In the genomic region with DNA sequence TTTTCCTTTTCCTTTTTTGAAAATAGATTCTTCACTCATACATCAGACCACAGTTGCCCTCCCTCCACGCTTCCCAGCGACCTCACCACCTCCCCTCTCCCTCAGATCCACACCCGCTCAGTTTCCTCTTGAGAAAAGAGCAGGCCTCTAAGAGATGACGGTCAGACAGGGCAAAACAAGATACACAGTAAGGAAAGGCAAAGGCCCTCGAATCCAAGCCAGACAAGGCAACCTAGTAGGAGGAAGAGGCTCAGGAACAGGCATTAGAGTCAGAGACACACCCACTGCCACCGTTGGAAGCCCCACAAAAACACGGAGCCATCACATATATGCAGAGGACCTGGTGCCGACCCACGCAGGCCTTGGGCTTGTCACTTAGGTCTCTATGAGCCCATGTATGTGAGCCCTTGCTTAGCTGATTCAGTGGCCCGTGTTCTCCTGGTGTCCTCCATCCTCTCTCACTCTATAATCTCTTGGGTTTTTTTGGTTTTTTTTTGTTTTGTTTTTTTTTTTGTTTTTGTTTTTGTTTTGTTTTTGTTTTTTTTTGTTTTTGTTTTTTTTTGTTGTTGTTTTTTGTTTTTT, we compare ENCODE assay signal across 11 mouse cellular contexts.
DNase-seq lines count a peak whose midpoint lies in the region; ATAC-seq and TF ChIP-seq lines count a peak whose summit lies in the region.
"Had no signal": no experiment of that assay in that cellular context is flagged by ENCODE, and none has a peak within 500 bp of the region (broad histone marks: within the 10 kb centered on the region; RNA-seq: fewer than 3 reads in every experiment).

No protein-coding gene starts in this region.

- H3K9ac ChIP-seq in midbrain, embryonic 11.5 days (ENCODE audit: low read length) = no peak overlapping the region
- H3K9ac ChIP-seq: liver, embryonic 15.5 days; midbrain, embryonic 12.5 days; stomach, embryonic 15.5 days had no signal

- WGBS in midbrain, embryonic 11.5 days = 85% methylated on average over 10 of the region's 10 CpGs
- 85% methylated on average over 10 of the region's 10 CpGs for WGBS in midbrain, embryonic 10.5 days

- H3K36me3 ChIP-seq in midbrain, embryonic 11.5 days (ENCODE audit: control insufficient read depth, insufficient read depth, low read length) = no peaks in the 10 kb centered on the region
- H3K36me3 ChIP-seq in midbrain, embryonic 10.5 days = no peaks in the 10 kb centered on the region
- no peaks in the 10 kb centered on the region for H3K36me3 ChIP-seq in myocyte (ENCODE audit: control insufficient read depth, insufficient read depth)
- H3K36me3 ChIP-seq: liver, embryonic 15.5 days; midbrain, embryonic 12.5 days; stomach, embryonic 15.5 days had no signal

- peak; percentile 54; the same call in 1 of the 2 replicates for ATAC-seq in midbrain, embryonic 11.5 days (ENCODE audit: low FRiP score)
- peak; percentile 20 for ATAC-seq in common myeloid progenitor, adult 5-6 weeks (replicated peaks; ENCODE audit: low read depth, poor library complexity, severe bottlenecking)

- no peak for TF ChIP-seq POLR2A in myocyte (IDR thresholded peaks at IDR 0.05; ENCODE audit: insufficient read length, low read depth)

- no peaks in the 10 kb centered on the region for H3K4me1 ChIP-seq in midbrain, embryonic 11.5 days (ENCODE audit: control insufficient read depth, insufficient read depth, low read length)
- H3K4me1 ChIP-seq in midbrain, embryonic 10.5 days = no peaks in the 10 kb centered on the region
- H3K4me1 ChIP-seq: liver, embryonic 15.5 days; midbrain, embryonic 12.5 days; stomach, embryonic 15.5 days had no signal

- no peaks in the 10 kb centered on the region for H3K27me3 ChIP-seq in midbrain, embryonic 11.5 days (ENCODE audit: control insufficient read depth, insufficient read depth, low read length)
- no peaks in the 10 kb centered on the region for H3K27me3 ChIP-seq in midbrain, embryonic 10.5 days (ENCODE audit: low read depth, poor library complexity, severe bottlenecking)
- H3K27me3 ChIP-seq in myocyte (ENCODE audit: control insufficient read depth, insufficient read depth, insufficient read length) = no peaks in the 10 kb centered on the region
- H3K27me3 ChIP-seq: liver, embryonic 15.5 days; midbrain, embryonic 12.5 days; stomach, embryonic 15.5 days had no signal

- H3ac ChIP-seq in myocyte (ENCODE audit: control insufficient read depth, insufficient read length) = no peak overlapping the region

- peak; percentile 33 for DNase-seq in cerebellum, adult 11-12 months
- DNase-seq in cerebellum, postnatal 4 days (ENCODE audit: low spot score in 2 of 2) = no peak
- no peak for DNase-seq in midbrain, embryonic 11.5 days (ENCODE audit: low spot score, missing footprints)
- no peak for DNase-seq in midbrain, embryonic 10.5 days (ENCODE audit: low spot score)
- no peak for DNase-seq in adrenal gland, postnatal 25 days
- no peak for DNase-seq in thymus, postnatal 0 days (ENCODE audit: low spot score)

- H3K4me2 ChIP-seq in midbrain, embryonic 11.5 days = no peak overlapping the region
- peak overlapping the region; percentile 56 for H3K4me2 ChIP-seq in myocyte (ENCODE audit: low read depth)
- H3K4me2 ChIP-seq: liver, embryonic 15.5 days; midbrain, embryonic 12.5 days had no signal

- no peak overlapping the region for H3K4me3 ChIP-seq in midbrain, embryonic 11.5 days (ENCODE audit: low read depth, low read length)
- H3K4me3 ChIP-seq in midbrain, embryonic 10.5 days = no peak overlapping the region
- peak overlapping the region; percentile 1 for H3K4me3 ChIP-seq in myocyte
- H3K4me3 ChIP-seq: liver, embryonic 15.5 days; midbrain, embryonic 12.5 days; stomach, embryonic 15.5 days had no signal

- no peaks in the 10 kb centered on the region for H3K9me3 ChIP-seq in midbrain, embryonic 11.5 days (ENCODE audit: control insufficient read depth, low read length)
- H3K9me3 ChIP-seq in midbrain, embryonic 10.5 days (replicated peaks) = no peaks in the 10 kb centered on the region
- H3K9me3 ChIP-seq: liver, embryonic 15.5 days; midbrain, embryonic 12.5 days; stomach, embryonic 15.5 days had no signal

- H3K79me2 ChIP-seq in myocyte (ENCODE audit: control insufficient read depth, insufficient read depth) = no peaks in the 10 kb centered on the region

- H3K27ac ChIP-seq in midbrain, embryonic 11.5 days (ENCODE audit: low read depth, low read length) = no peak overlapping the region
- H3K27ac ChIP-seq in midbrain, embryonic 10.5 days (replicated peaks) = no peak overlapping the region
- H3K27ac ChIP-seq: liver, embryonic 15.5 days; midbrain, embryonic 12.5 days; stomach, embryonic 15.5 days had no signal

TF ChIP-seq in myocyte, 11 proteins besides CTCF, POLR2A, EP300 and RAD21:
- no peak for TF ChIP-seq CEBPB (IDR thresholded peaks at IDR 0.05; ENCODE audit: insufficient read depth, poor library complexity, severe bottlenecking)
- no peak for TF ChIP-seq USF1 (IDR thresholded peaks at IDR 0.05; ENCODE audit: low read depth)
- no peak for TF ChIP-seq POLR2AphosphoS2 (IDR thresholded peaks at IDR 0.05; ENCODE audit: insufficient read length, low read depth)
- TF ChIP-seq REST (IDR thresholded peaks at IDR 0.05; ENCODE audit: insufficient read depth, insufficient read length) = no peak
- TF ChIP-seq TCF3 (IDR thresholded peaks at IDR 0.05; ENCODE audit: insufficient read length, low read depth) = no peak
- TF ChIP-seq MAX (IDR thresholded peaks at IDR 0.05; ENCODE audit: low read depth) = no peak
- no peak for TF ChIP-seq TCF12 (IDR thresholded peaks at IDR 0.05; ENCODE audit: insufficient read depth, poor library complexity, severe bottlenecking)
- TF ChIP-seq MYOG (IDR thresholded peaks at IDR 0.05; ENCODE audit: control insufficient read depth in 1 of 3, insufficient read depth in 1 of 3, insufficient read length in 2 of 3, low read depth in 2 of 3) = no peak
- TF ChIP-seq SRF (IDR thresholded peaks at IDR 0.05; ENCODE audit: control insufficient read depth, insufficient read length, low read depth) = no peak
- no peak for TF ChIP-seq MYOD1 (IDR thresholded peaks at IDR 0.05; ENCODE audit: control insufficient read depth in 1 of 3, insufficient read length in 2 of 3, low read depth in 2 of 3)
